Mouse (Mus musculus) thymus, adult 2 months (tissue): ENCODE measurements around the gene Alox12e.

Experiments
- CTCF ChIP-seq: fragments of 200-500 bp; IDR thresholded peaks from 2 replicates; pipeline ENCODE4 v1.5.1; 2012; ENCODE audit warnings: mild to moderate bottlenecking, control low read depth, low read length, moderate library complexity, borderline replicate concordance; ENCODE audit not compliant: control insufficient read depth, poor library complexity, insufficient read depth; ENCODE audit errors: extremely low read depth
- POLR2A ChIP-seq: fragments of 200-500 bp; IDR thresholded peaks from 2 replicates; pipeline ENCODE4 v1.6.1; 2012; ENCODE audit warnings: mild to moderate bottlenecking, low read length, control low read depth, moderate library complexity; ENCODE audit not compliant: control insufficient read depth, poor library complexity, insufficient read depth; ENCODE audit errors: extremely low read depth

GRCm38 (mm10) chr11:70293881-70294280 lies 28.5 kb downstream of the Alox12e start:
- no peak for TF ChIP-seq CTCF
- no peak for TF ChIP-seq POLR2A
